Mouse (Mus musculus) frontal cortex, postnatal 36 days (tissue): ENCODE measurements around the gene Ang2.

Experiments
- DNase-seq, 2 experiments: peaks; one replicate each; pipeline ENCODE4 v3.0.0; 2022; ENCODE audit warnings: low spot score in 2 of 2

Ang2 gene

GRCm38 (mm10) chr14:51150206-51150831 is 48.6 kb downstream of the Ang2 start:
- DNase-seq: no peak

- DNase-seq: no peak
These were observed 49.8 kb downstream of the Ang2 start for GRCm38 (mm10) chr14:51149164-51149563.

- DNase-seq: no peak
These were observed 50.9 kb downstream of the Ang2 start for GRCm38 (mm10) chr14:51148006-51148405.

- DNase-seq: no peak
These were observed 52.3 kb downstream of the Ang2 start, which contains the start of gene Rnase1 for GRCm38 (mm10) chr14:51146685-51147084. TSS of gene Rnase1 (minus strand) at chr14:51146785.

- DNase-seq: no peak
These were observed 53.4 kb downstream of the Ang2 start for GRCm38 (mm10) chr14:51145521-51145920.
